Mouse (Mus musculus) CD4-positive, CD25-positive, alpha-beta regulatory T cell, adult 2 months (primary cell): Measurements from ENCODE around the gene Cnpy4.

Experiments
- DNase-seq: peaks from one replicate; pipeline ENCODE4 v3.0.0-alpha.2; 2012; ENCODE audit warnings: low read depth, low spot score

Cnpy4 gene

DNA sequence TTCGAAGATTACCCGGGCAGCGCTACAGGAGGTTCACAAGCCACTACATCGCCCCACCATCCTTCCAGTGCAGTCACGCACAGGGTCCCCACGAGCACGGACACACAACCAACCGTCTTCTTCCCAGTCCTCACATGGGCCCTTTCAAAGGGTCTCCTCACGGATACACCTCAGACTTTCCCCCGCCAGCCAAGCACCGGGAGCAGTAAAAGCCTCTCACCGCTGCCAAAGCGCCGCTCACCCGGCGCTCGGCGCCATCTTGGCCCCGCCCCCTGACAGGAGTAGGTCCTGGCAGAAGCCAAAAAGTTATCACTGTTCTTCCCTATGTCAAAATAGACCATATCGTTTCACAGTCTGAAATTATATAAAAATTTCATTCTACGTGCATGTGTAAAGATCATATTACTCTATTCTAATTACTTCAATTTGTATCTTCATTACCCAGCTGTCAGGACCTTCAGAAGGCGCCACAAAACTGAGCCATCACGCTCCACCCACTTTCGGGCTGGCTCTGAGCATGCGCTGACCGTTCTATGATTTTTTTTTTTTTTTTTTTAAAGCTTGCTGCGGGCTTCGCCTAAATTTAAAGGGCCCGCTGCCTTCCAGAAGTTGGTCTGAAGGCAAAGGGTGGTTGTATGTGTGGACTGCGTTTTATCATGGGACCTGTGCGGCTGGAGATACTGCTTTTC lies at the start of gene Cnpy4, which contains the start of gene Taf6:
Gene Cnpy4, plus strand, starts transcription at position 536 of the 689 bp plus-strand sequence.
Gene Taf6, minus strand, starts transcription at position 502 of the 689 bp plus-strand sequence.
- DNase-seq, result peak; percentile 93

DNA sequence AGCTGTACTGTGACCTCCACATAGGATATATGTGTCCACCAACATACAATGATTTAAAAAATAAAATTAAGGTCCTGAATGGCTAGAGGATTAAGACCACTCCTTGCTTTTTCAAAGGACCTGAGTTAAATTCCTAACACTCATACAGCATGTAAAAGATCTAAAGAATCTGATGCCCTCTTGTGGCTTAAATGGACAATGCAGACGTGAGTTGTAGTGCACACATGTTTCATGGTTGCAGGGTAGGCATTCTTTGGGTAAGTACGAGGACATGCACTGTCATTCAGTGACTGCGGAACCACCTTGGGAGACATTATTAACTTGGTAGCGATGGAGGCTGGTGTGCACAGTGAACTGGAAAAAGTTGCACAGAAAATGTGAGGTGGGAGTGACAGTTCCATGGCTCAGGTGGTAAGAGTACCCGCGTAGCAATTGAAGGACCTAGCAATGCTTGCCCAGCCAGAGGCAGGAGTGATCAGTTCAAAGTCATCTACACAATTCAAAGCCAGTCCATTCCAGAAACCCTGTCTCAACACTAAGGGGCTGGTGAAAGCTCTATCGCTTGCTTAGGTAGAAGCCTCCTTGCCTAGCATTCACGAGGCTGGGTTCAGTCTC lies 49.2 kb upstream of the Cnpy4 start:
- peak; percentile 74 for DNase-seq

DNA sequence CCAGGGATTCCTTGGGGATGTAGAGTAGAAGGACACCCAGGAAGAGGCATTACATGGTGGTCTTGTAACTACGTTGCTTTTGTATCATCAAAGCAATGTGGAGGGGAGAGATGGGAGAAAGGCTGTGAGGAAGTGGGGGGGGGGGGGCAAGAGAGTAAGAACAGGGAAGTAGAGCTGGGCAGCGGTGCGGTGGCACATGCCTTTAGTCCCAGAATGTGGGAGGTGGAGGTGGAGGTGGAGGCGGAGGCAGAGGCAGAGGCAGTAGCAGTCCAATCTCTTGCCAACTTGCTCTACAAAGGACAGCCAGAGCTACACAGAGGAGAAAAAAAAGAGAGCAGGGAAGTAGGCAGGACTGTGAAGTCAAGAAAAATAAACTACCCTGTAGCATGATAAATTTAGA lies 48.7 kb upstream of the Cnpy4 start:
- DNase-seq, result no peak

DNA sequence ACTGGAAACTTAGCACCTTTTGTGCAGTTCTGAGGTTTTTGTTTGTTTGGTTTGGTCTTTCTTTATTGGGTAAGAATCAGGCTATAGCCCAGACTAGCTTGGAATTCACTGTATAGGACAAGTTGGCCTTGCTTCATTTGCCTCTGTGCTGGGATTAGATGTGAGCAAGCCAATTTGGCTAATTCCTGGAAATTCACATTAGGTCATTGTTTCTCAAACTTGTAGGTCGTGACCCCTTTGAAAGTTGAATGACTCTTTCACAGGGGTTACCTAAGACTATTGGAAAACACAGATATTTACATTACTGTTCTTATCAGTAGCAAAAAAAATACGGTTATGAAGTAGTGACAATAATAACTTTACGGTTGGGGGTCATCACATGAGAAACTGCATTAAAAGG lies 32.9 kb upstream of the Cnpy4 start:
- no peak for DNase-seq

GRCm38 (mm10) chr5:138155443-138155976 lies 31.8 kb upstream of the Cnpy4 start, which contains the start of gene Zfp113:
Gene Zfp113 (minus strand): TSS chr5:138155744.
- DNase-seq, result peak; percentile 94

- DNase-seq, result peak; percentile 15
Measured at GRCm38 (mm10) chr5:138160224-138160762, 27.0 kb upstream of the Cnpy4 start.

GRCm38 (mm10) chr5:138160842-138161665 lies 26.2 kb upstream of the Cnpy4 start, which contains the start of gene Cops6:
Gene Cops6 (plus strand): TSS chr5:138161071.
- peak; percentile 96 for DNase-seq

DNA sequence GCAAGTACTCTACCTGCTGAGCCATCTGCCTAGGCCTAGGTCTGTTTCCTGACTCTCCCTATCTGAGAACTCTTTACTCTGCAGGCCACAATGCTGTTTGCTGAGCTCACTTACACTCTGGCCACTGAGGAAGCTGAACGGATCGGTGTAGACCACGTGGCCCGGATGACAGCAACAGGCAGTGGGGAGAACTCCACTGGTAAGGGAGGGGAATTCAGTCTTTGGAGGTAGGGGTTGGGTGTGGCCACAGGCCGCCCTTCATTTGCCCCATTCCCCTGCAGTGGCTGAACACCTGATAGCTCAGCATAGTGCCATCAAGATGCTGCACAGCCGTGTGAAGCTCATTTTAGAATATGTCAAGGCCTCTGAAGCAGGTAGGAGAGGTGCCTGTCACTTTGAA lies 24.2 kb upstream of the Cnpy4 start:
- DNase-seq, result no peak

DNA sequence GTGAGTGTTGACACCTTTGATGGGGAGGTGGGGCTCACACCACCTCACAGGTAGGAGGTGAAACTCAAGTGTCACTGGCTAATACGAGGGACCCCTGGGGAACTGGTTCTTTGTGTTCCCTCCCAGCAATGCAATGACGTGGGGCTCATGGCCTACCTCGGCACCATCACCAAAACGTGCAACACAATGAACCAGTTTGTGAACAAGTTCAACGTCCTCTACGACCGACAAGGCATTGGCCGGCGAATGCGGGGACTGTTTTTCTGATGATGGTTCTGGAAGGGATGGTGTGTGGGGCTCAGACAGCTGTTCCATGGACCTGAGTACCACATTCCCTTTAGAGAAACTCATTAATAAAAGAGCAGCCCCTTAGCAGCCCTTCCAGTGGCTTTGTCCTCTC lies 23.7 kb upstream of the Cnpy4 start:
- DNase-seq, result no peak

GRCm38 (mm10) chr5:138165594-138165993 lies 21.7 kb upstream of the Cnpy4 start:
- no peak for DNase-seq

DNA sequence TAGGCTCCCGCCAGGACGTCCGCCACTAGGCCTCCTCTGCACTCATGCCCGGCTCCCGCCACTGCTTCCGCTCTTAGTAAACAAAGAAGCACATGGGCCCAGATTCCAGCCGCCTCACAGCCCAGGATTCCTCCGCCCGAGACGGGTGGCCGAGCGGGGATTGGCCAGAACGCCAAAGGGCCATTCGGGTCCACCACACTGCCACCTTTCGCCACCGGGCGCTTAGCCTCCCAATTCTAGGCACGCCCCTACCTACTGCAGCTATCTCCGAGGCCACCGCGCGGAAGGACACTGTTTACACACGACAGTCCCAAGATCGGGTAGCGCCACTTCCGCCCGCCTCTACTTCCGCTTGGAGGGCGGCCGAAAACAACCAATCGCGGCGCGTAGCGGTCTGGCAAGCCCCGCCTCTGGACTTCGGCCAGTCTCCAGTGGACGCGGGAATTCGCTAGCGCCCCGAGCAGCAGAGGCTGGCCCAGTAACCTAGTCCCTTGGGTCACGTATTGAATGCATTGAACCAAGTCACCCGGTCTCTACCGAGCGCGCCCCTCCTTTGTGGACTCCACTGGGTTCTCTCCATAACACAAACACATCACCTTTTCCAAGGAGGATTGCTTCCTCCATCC lies 16.2 kb upstream of the Cnpy4 start:
- peak; percentile 92 for DNase-seq

- DNase-seq, result peak; percentile 95
Measured at GRCm38 (mm10) chr5:138171695-138172491, 15.4 kb upstream of the Cnpy4 start, which contains the start of the genes Ap4m1 and Mcm7. Gene Ap4m1 (plus strand): TSS chr5:138172002. Gene Mcm7 (minus strand): TSS chr5:138172422.

- DNase-seq, result no peak
Measured at GRCm38 (mm10) chr5:138173217-138173616, 14.1 kb upstream of the Cnpy4 start.

- DNase-seq, result peak; percentile 88
Measured at GRCm38 (mm10) chr5:138187661-138188306, 499 bp downstream of the Cnpy4 start.

DNA sequence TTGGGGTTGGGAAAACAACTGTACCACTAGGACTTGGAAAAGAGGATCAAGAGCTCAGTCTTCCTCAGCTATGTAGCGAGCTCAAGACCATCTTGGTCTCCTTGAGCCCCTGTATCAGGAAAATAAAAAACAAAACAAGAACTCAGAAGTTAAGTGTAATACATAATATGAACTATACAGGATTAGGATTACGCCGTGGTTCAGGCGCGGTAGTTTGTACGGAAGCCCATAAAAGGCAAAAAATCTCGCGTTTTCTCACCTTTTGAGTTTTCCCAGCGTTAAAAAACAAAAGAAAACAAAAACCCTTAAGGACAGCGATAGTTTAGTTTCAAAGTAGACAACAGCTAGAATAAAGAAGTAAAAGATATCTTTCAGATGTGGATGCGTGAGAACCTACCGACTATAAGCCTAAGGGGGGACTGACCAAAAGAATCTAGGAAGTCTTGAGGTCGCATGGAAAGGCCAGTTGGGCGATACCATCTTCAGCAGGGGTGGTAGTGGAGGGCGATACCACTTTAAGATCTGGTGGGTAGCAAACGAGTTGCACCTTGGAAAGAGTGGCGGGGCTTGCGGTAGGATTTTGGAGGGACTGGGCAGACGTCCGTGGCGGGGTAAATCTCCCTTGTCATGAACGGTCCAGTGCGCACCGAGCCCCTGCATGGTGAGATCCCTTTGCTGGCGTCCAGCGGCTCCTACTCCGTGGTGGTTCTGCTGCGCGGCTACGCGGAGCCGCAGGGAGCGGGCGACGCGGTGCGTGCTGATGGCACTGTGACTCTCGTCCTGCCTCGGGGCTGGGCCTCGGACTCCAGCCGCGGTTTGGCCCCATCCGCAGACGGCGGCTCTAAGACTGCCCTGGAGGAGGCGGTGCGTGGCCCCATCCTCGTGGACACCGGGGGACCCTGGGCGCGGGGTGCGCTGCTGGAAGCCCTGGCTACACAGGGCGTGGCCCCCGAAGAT lies 6.8 kb downstream of the Cnpy4 start, which contains the start of gene Mblac1:
Gene Mblac1, plus strand, starts transcription at position 544 of the 957 bp plus-strand sequence.
- DNase-seq, result peak; percentile 77

GRCm38 (mm10) chr5:138194755-138195345 lies 7.6 kb downstream of the Cnpy4 start:
- peak; percentile 34 for DNase-seq

DNA sequence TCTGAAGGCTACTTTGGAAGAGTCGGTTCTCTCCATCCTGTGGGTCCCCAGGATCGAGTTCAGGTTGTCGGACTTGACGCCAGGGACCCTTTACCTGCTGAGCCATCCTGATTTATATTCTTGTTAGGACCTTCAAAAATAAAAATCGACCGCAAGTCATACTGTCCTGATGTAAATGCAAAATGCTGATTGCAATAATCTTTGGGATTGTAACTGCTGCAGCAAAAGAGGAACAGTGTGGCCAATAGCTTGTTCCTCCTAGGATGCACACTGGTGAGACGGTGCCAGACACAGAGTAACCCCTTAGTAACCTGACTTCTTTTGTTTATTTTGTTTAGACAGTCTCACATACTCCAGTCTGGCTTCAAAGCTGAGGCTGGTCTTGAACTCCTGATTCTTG lies 8.2 kb downstream of the Cnpy4 start:
- no peak for DNase-seq

DNA sequence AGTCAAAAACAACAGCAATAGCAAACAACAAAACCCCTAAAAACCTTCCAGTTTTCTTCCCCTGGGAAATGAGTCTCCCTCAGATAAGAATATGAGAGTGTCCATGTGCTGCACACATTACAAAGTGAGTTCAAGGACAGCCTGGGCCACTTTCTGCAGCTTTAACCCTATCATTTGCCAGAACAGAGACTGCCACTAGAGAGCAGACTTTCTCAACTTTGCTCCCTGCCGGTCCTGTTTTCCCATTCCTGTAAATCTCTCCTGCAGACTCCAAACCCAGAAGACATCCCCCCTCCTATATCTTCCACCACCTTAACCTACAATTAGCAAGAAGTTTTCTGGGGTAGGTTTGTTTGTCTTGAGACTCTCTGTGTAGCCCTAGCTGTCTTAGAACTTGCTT lies 12.3 kb downstream of the Cnpy4 start:
- DNase-seq, result no peak
